24 mouse cellular contexts compared by ENCODE assay signal in the genomic region with DNA sequence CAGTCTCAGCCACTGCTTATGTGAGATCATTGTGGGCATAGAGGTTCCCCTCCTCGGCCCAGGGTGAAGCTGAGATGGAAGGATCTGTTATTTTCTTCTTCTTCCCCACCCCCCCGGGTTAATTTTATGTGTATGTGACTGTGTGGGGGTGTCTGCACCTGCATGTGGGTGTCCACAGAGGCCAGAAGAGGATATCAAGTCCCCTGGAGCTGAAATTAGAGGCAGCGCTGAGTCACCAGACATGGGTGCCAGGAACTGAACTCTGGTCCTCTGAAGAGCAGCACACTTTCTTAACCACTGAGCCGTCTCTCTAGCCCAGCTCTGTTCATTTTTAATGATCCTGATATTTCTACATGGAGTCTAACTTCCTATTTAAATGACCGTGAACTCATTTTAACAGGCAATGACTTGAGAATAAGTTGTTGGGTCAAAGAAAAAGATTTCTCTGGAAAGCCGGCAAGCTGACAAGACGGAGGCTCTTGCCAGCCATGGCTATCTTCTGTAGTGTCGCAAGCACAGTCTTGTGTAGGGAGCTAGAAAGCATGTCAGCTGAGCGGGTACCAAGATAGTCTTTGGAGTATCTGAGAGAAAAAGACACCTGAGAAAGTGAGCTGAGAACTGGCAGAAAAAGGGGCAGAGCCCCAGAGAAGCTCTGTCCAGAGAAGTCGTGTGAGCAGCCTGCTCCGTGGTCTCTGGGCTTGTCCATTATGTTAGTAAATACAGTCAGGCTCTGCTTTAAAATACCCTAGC. TPM values are rescaled to one million over a fixed set of nuclear protein-coding genes. Genes with fewer than 3 reads are reported as not detected.
DNase-seq lines count a peak whose midpoint lies in the region; ATAC-seq and TF ChIP-seq lines count a peak whose summit lies in the region.
"Had no signal": no experiment of that assay in that cellular context is flagged by ENCODE, and none has a peak within 500 bp of the region (broad histone marks: within the 10 kb centered on the region; RNA-seq: fewer than 3 reads in every experiment).

No protein-coding gene starts in this region.

- H3K4me1 ChIP-seq in midbrain, embryonic 11.5 days (ENCODE audit: control insufficient read depth, insufficient read depth, low read length), result no peaks in the 10 kb centered on the region
- H3K4me1 ChIP-seq in midbrain, postnatal 0 days (ENCODE audit: insufficient read depth, low read length), result no peaks in the 10 kb centered on the region
- H3K4me1 ChIP-seq: forebrain, embryonic 12.5 days had no signal

- H3K4me2 ChIP-seq in midbrain, embryonic 11.5 days, result no peak overlapping the region
- H3K4me2 ChIP-seq in midbrain, postnatal 0 days (ENCODE audit: low read depth, low read length, poor library complexity, severe bottlenecking), result no peak overlapping the region
- H3K4me2 ChIP-seq: embryonic facial prominence, embryonic 13.5 days; embryonic facial prominence, embryonic 15.5 days; forebrain, embryonic 12.5 days had no signal

- no peaks in the 10 kb centered on the region for H3K9me3 ChIP-seq in midbrain, embryonic 11.5 days (ENCODE audit: control insufficient read depth, low read length)
- H3K9me3 ChIP-seq in midbrain, postnatal 0 days (ENCODE audit: low read length), result no peaks in the 10 kb centered on the region
- H3K9me3 ChIP-seq: embryonic facial prominence, embryonic 15.5 days; forebrain, embryonic 12.5 days had no signal

- no peak overlapping the region for H3K9ac ChIP-seq in midbrain, embryonic 11.5 days (ENCODE audit: low read length)
- no peak overlapping the region for H3K9ac ChIP-seq in midbrain, postnatal 0 days (replicated peaks; ENCODE audit: low read length, poor library complexity, severe bottlenecking)
- H3K9ac ChIP-seq: embryonic facial prominence, embryonic 13.5 days; embryonic facial prominence, embryonic 15.5 days; forebrain, embryonic 12.5 days had no signal

- ATAC-seq in midbrain, embryonic 11.5 days (ENCODE audit: low FRiP score), result no peak
- ATAC-seq in midbrain, postnatal 0 days (ENCODE audit: low FRiP score), result no peak
- ATAC-seq: forebrain, embryonic 14.5 days had no signal

- no peaks in the 10 kb centered on the region for H3K36me3 ChIP-seq in midbrain, embryonic 11.5 days (ENCODE audit: control insufficient read depth, insufficient read depth, low read length)
- H3K36me3 ChIP-seq in midbrain, postnatal 0 days (ENCODE audit: insufficient read depth, low read length), result no peaks in the 10 kb centered on the region
- H3K36me3 ChIP-seq: embryonic facial prominence, embryonic 13.5 days; embryonic facial prominence, embryonic 15.5 days; forebrain, embryonic 10.5 days; forebrain, embryonic 12.5 days had no signal

- peak overlapping the region; percentile 69 for H3K4me3 ChIP-seq in gastrocnemius, adult 2 months
- H3K4me3 ChIP-seq in midbrain, embryonic 11.5 days (ENCODE audit: low read depth, low read length), result no peak overlapping the region
- H3K4me3 ChIP-seq in midbrain, postnatal 0 days (ENCODE audit: low read depth, low read length), result no peak overlapping the region
- H3K4me3 ChIP-seq: embryonic facial prominence, embryonic 13.5 days; embryonic facial prominence, embryonic 15.5 days; erythroblast, embryonic 14.5 days; forebrain, embryonic 10.5 days; forebrain, embryonic 12.5 days had no signal

- H3K27ac ChIP-seq in gastrocnemius, adult 2 months, result peak overlapping the region; percentile 95
- H3K27ac ChIP-seq in midbrain, embryonic 11.5 days (ENCODE audit: low read depth, low read length), result no peak overlapping the region
- no peak overlapping the region for H3K27ac ChIP-seq in midbrain, postnatal 0 days (ENCODE audit: low read depth, low read length)
- H3K27ac ChIP-seq: embryonic facial prominence, embryonic 13.5 days; embryonic facial prominence, embryonic 15.5 days; forebrain, embryonic 10.5 days; forebrain, embryonic 12.5 days had no signal

- TF ChIP-seq CTCF in gastrocnemius, adult 2 months (IDR thresholded peaks at IDR 0.05), result no peak
- TF ChIP-seq CTCF in midbrain, postnatal 0 days (IDR thresholded peaks at IDR 0.05), result no peak

- H3K27me3 ChIP-seq in midbrain, embryonic 11.5 days (ENCODE audit: control insufficient read depth, insufficient read depth, low read length), result no peaks in the 10 kb centered on the region
- H3K27me3 ChIP-seq in midbrain, postnatal 0 days (ENCODE audit: insufficient read depth, low read length), result no peaks in the 10 kb centered on the region
- H3K27me3 ChIP-seq: embryonic facial prominence, embryonic 13.5 days; embryonic facial prominence, embryonic 15.5 days; forebrain, embryonic 12.5 days had no signal

- DNase-seq in gastrocnemius, adult 2 months, result peak; percentile 75
- no peak for DNase-seq in gastrocnemius, postnatal 4 days (ENCODE audit: low spot score in 2 of 2)
- DNase-seq in midbrain, embryonic 11.5 days (ENCODE audit: low spot score, missing footprints), result peak; percentile 68
- no peak for DNase-seq in midbrain, postnatal 0 days (ENCODE audit: low spot score)
- DNase-seq in skeletal muscle tissue, adult 2 months (ENCODE audit: low read depth, low spot score), result peak; percentile 89
- DNase-seq in lung, postnatal 14 days, result no peak
- DNase-seq: adrenal gland, adult 2 months; adrenal gland, postnatal 10 days; adrenal gland, postnatal 25 days; cerebellum, adult 11 months; cerebellum, adult 18-20 months; cerebellum, adult 8-10 months; cerebellum, adult 9-11 months; cerebellum, postnatal 14 days; cerebellum, postnatal 36 days; embryo, embryonic 11 days had no signal

- WGBS in midbrain, embryonic 11.5 days, result 89% methylated on average over 11 of the region's 11 CpGs
- WGBS in midbrain, postnatal 0 days, result 85% methylated on average over 11 of the region's 11 CpGs

- intact Hi-C loops in gastrocnemius, adult 2 months (cut with DNase I), result loop anchor here (5.0 kb wide), 1 partner anchor 54 kb away; no protein-coding TSS in a partner anchor

RNA-seq across cellular contexts. Expression of a gene that starts 38.2 kb away (rescaled TPM):
- 10 to 100 TPM; 41.4 to 47.1 TPM for total RNA-seq in gastrocnemius, adult 2 months (2021)
- total RNA-seq in gastrocnemius, postnatal 4 days (2021), result 10 to 100 TPM; 26.1 to 26.4 TPM
- polyA plus RNA-seq in midbrain, embryonic 11.5 days (2014; fragmentation: Nextera tagmentation; extraction: Ambion mirVana), result 13.6 and 15.9 TPM in 2 replicates
- total RNA-seq in midbrain, postnatal 0 days (2014; rRNA removed), result 61.3 and 69.1 TPM in 2 replicates
- polyA plus RNA-seq in midbrain, postnatal 0 days (2015; fragmentation: Nextera tagmentation; extraction: Ambion mirVana), result 15.0 and 15.7 TPM in 2 replicates
- total RNA-seq: common myeloid progenitor, adult 5-6 weeks; MEL had no signal
- polyA plus RNA-seq: erythroblast, embryonic 14.5 days had no signal

Comparison
In these comparisons a context has a peak if more than half of its experiments do, and no peak if none do; other contexts are left out.
1. DNase-seq: peak in gastrocnemius, adult 2 months (single experiment), midbrain, embryonic 11.5 days (single experiment) and skeletal muscle tissue, adult 2 months (single experiment); none in gastrocnemius, postnatal 4 days (0 of 2), midbrain, postnatal 0 days (single experiment) and lung, postnatal 14 days (single experiment).